Mouse (Mus musculus) liver, embryonic 14.5 days (tissue): ENCODE results near the gene Prtg. TPM values are rescaled to one million over a fixed set of nuclear protein-coding genes. Genes with fewer than 3 reads are reported as not detected.

Experiments
- ATAC-seq: fragments of 200-750 bp; cut with Nextera tagmentation; 2 replicates; pipeline ENCODE4 v1.8.0; 2017; ENCODE audit warnings: moderate number of reproducible peaks, mild to moderate bottlenecking, moderate library complexity; ENCODE audit not compliant: insufficient read depth
- DNase-seq, 3 experiments: peaks; one replicate each; pipeline ENCODE4 v3.0.0-alpha.2; 2012 to 2013; ENCODE audit warnings: low read depth in 3 of 3, low spot score in 3 of 3
- H3K27ac ChIP-seq: fragments of 300-500 bp; sonication (generic); 2 replicates; pipeline ENCODE4 v1.5.1; 2014; ENCODE audit warnings: moderate library complexity, mild to moderate bottlenecking, control low read depth, inconsistent platforms
- H3K27me3 ChIP-seq: fragments of 300-500 bp; sonication (generic); 2 replicates; pipeline ENCODE4 v1.6.1; 2014; ENCODE audit warnings: mild to moderate bottlenecking, low read length, moderate library complexity; ENCODE audit not compliant: control insufficient read depth, insufficient read depth
- H3K36me3 ChIP-seq: fragments of 300-500 bp; sonication (generic); replicated peaks from 2 replicates; pipeline ENCODE4 v1.6.1; 2014; ENCODE audit warnings: low read depth; ENCODE audit not compliant: control insufficient read depth, insufficient read depth
- H3K4me1 ChIP-seq, 2 experiments: fragments of 200-500 bp in 1 of 2; fragments of 300-500 bp in 1 of 2; sonication (generic) in 1 of 2; replicated peaks; 2 replicates each; pipeline ENCODE4 v1.6.1; 2012 to 2014; ENCODE audit warnings: antibody characterized with exemption in 1 of 2, inconsistent platforms in 1 of 2, low read length in 1 of 2; ENCODE audit not compliant: control insufficient read depth in 2 of 2, insufficient read depth in 2 of 2
- H3K4me2 ChIP-seq: fragments of 300-500 bp; sonication (generic); 2 replicates; pipeline ENCODE4 v1.6.1; 2014; ENCODE audit warnings: low read depth, mild to moderate bottlenecking, control low read depth, moderate library complexity
- H3K4me3 ChIP-seq, 2 experiments: fragments of 200-500 bp in 1 of 2; fragments of 300-500 bp in 1 of 2; sonication (generic) in 1 of 2; 2 replicates each; pipeline ENCODE4 v1.5.1; 2012 to 2014; ENCODE audit warnings: low read depth in 2 of 2, low read length in 2 of 2, mild to moderate bottlenecking in 2 of 2, control low read depth in 1 of 2, inconsistent platforms in 1 of 2, moderate library complexity in 1 of 2; ENCODE audit not compliant: insufficient read depth in 1 of 2
- H3K9ac ChIP-seq: fragments of 300-500 bp; sonication (generic); replicated peaks from 2 replicates; pipeline ENCODE4 v1.6.1; 2014; ENCODE audit warnings: mild to moderate bottlenecking, control low read depth, moderate library complexity
- H3K9me3 ChIP-seq: fragments of 300-500 bp; sonication (generic); 2 replicates; pipeline ENCODE4 v1.6.1; 2016; ENCODE audit warnings: low read length, mixed read lengths; ENCODE audit not compliant: control insufficient read depth
- CTCF ChIP-seq: IDR thresholded peaks from 2 replicates; pipeline ENCODE4 v1.5.1; 2016; ENCODE audit warnings: antibody characterized with exemption, low read depth, control low read depth
- EP300 ChIP-seq: IDR thresholded peaks from 2 replicates; pipeline ENCODE4 v1.6.1; 2016; ENCODE audit warnings: antibody characterized with exemption, low read depth
- WGBS: fragments of 180-500 bp; shearing (Covaris S2); extraction: QIAGEN DNeasy Blood & Tissue Kit; methylation state at CpG from one replicate; pipeline ENCODE4 v1.1.7; 2014; ENCODE audit not compliant: insufficient replicate concordance; 5-methylcytosine and 5-hydroxymethylcytosine counted together
- polyA plus RNA-seq, 2 experiments: library from polyadenylated mRNA; depleted of rRNA in 1 of 2; stranded (reverse) in 1 of 2; unstranded in 1 of 2; fragments of >200 nt; fragmentation: Nextera tagmentation in 1 of 2; extraction: Ambion mirVana in 1 of 2; gene quantifications; 2 replicates each; pipeline versions ENCODE4 v1.2.1 to v1.2.3; 2012 to 2014

Prtg gene
- polyA plus RNA-seq, 2 experiments: 0.03 TPM

DNA sequence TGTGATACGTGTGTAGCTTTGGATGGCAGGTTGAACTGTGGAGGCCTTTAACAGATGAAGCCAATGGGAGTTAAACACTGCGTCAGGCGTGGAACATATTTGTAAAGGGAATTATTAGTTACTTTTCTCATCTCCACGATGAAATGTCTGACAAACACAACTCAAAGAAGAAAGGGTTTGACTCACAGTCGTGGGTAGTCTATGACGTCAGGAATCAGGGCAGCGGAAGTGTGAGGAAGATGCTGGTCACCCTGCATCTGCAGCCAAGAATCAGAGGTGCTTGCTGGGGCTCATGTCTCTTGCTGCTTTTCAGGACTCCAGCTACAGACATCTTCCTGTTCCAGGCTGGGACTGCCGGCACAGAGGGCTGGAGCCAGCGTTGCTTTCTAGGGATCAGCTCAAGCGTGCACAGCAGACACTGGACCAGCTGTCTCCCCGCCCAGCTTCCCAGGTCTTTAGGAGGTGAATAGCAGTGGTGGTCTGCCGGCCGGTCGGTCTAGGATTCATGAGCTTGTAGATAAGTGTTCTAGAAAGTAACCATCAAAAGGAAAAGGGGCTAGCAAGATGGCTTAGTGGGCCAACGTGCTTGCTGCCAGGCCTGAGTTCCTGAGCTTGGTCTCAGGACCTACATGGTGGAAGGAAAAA is 32.8 kb downstream of the Prtg start:
- Histone ChIP-seq H3K27ac (no peak overlapping the region), H3K9ac (no peak overlapping the region), H3K4me1 (peaks cover 0 to 4% of the 10 kb centered on the region in 2 experiments; a peak in 2 of 4 replicates), H3K36me3 (no peaks in the 10 kb centered on the region), H3K27me3 (no peaks in the 10 kb centered on the region), H3K4me3 (no peak overlapping the region), H3K4me2 (no peak overlapping the region), H3K9me3 (no peaks in the 10 kb centered on the region)
- DNase-seq (no peak), ATAC-seq (no peak)
- TF ChIP-seq CTCF (no peak), EP300 (no peak)
- 73% methylated on average over 15 of the region's 15 CpGs for WGBS

GRCm38 (mm10) chr9:72844496-72844895 is 37.8 kb downstream of the Prtg start:
- H3K4me3 ChIP-seq: no peak overlapping the region
- ATAC-seq (no peak), DNase-seq (no peak)
- 77% methylated on average over 5 of the region's 5 CpGs for WGBS
- no peaks in the 10 kb centered on the region for H3K27me3 ChIP-seq
- no peaks in the 10 kb centered on the region for H3K36me3 ChIP-seq
- H3K4me1 ChIP-seq: no peaks in the 10 kb centered on the region
- H3K9ac ChIP-seq: no peak overlapping the region
- no peak overlapping the region for H3K4me2 ChIP-seq
- TF ChIP-seq CTCF (no peak), EP300 (no peak)
- H3K27ac ChIP-seq: no peak overlapping the region
- H3K9me3 ChIP-seq: no peaks in the 10 kb centered on the region

GRCm38 (mm10) chr9:72846160-72846559 is 39.5 kb downstream of the Prtg start:
- no peak for DNase-seq
- H3K36me3 ChIP-seq: no peaks in the 10 kb centered on the region

DNA sequence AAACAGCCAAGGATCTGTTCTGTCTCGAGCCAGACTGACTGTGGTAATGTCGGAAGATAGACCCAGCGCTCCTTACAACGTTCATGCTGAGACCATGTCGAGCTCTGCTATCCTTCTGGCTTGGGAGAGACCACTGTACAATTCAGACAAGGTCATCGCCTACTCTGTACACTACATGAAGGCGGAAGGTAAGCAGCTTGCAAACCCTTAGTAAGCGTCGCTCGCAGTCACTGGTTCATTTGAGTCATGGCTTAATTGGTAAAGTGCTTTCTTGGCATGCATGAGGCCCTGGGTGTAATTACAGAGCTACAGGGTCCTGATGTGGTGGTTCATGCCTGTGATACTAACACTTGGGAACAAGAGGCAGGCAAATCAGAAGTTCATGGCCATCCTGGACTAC is 44.9 kb downstream of the Prtg start:
- no peak for TF ChIP-seq CTCF
- TF ChIP-seq EP300: no peak
- Histone ChIP-seq H3K9me3 (no peaks in the 10 kb centered on the region), H3K4me3 (no peak overlapping the region), H3K27me3 (no peaks in the 10 kb centered on the region), H3K4me2 (no peak overlapping the region), H3K27ac (no peak overlapping the region), H3K36me3 (no peaks in the 10 kb centered on the region), H3K9ac (no peak overlapping the region), H3K4me1 (no peaks in the 10 kb centered on the region)
- no peak for ATAC-seq
- WGBS: 83% methylated on average over 10 of the region's 10 CpGs
- no peak for DNase-seq

More at GRCm38 (mm10) chr9:72846160-72846559, 39.5 kb downstream of the Prtg start:
- WGBS: 53% methylated on average over 4 of the region's 4 CpGs
- no peak for TF ChIP-seq CTCF
- TF ChIP-seq EP300: no peak
- Histone ChIP-seq H3K4me1 (no peaks in the 10 kb centered on the region), H3K4me3 (no peak overlapping the region), H3K27me3 (no peaks in the 10 kb centered on the region), H3K9me3 (no peaks in the 10 kb centered on the region), H3K9ac (no peak overlapping the region), H3K4me2 (no peak overlapping the region), H3K27ac (no peak overlapping the region)
- no peak for ATAC-seq

DNA sequence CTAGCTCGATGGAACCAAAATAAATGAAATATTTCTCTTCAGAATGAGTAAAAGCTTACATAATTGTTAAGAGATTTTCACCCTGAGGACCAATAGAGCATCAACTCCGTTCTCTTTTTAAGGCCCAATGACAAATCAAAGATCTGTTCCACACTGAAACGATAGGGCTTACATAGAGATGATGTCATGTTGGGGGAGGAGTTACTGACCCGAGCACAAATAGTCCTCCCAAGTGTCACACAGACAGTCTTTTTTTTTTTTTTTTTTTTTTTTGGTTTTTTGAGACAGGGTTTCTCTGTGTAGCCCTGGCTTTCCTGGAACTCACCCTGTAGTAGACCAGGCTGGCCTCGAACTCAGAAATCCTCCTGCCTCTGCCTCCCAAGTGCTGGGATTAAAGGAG is 45.3 kb downstream of the Prtg start:
- Histone ChIP-seq H3K27ac (no peak overlapping the region), H3K4me1 (no peaks in the 10 kb centered on the region), H3K36me3 (no peaks in the 10 kb centered on the region), H3K27me3 (no peaks in the 10 kb centered on the region), H3K9me3 (no peaks in the 10 kb centered on the region), H3K4me3 (no peak overlapping the region), H3K9ac (no peak overlapping the region), H3K4me2 (no peak overlapping the region)
- DNase-seq: no peak
- WGBS: 61% methylated on average over 5 of the region's 5 CpGs
- TF ChIP-seq EP300 (no peak), CTCF (no peak)
- ATAC-seq: no peak
